Mouse (Mus musculus): Measurements from ENCODE around the gene Cpne8.

DNA sequence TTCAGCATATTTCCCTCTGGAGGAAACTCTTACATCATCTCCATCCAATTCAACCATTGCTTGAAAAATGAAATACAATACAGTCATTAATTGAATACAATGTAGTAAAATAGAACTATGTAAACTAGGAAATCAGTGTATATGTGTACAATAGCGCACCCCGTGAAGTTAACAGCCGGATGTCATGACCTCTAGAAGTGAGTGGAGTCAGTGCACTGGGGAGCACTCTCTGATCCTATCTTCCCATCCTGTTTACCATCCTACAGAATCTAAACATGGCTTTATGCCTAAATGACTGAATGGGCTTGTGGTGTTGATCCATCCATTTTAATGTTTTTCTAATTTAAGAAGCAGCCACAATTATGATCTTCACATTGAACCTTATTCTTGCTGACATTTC is 182.2 kb downstream of the Cpne8 start:
- TF ChIP-seq POLR2A (IDR thresholded peaks at IDR 0.05; ENCODE audit: low read depth, low read length): no peak
- TF ChIP-seq CTCF (conservative IDR thresholded peaks at IDR 0.05; ENCODE audit: insufficient read depth, insufficient read length, low read depth, low read length): no peak
